Mouse (Mus musculus): ENCODE data around the gene Cyp26a1.
A peak's percentile ranks its signal among the peaks of the same experiment; 100 is the strongest.

The Cyp26a1 gene

DNA sequence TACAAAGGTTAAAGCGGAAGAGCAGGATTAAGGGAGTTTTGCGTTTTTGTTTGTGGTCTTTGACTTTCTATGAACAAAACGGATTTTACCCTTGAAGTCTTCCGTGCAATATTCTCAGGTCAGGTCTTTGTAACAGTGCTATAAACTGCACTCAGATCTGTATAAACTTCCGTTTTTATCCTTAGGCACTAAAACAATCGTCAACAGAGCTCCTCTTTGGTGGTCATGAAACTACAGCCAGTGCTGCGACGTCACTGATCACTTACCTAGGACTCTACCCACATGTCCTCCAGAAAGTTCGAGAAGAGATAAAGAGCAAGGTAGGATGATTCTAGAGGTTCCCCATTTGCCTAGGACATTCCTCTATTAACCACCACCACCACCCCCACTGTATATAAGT is 2.1 kb downstream of the Cyp26a1 start:
- no peak for DNase-seq

DNA sequence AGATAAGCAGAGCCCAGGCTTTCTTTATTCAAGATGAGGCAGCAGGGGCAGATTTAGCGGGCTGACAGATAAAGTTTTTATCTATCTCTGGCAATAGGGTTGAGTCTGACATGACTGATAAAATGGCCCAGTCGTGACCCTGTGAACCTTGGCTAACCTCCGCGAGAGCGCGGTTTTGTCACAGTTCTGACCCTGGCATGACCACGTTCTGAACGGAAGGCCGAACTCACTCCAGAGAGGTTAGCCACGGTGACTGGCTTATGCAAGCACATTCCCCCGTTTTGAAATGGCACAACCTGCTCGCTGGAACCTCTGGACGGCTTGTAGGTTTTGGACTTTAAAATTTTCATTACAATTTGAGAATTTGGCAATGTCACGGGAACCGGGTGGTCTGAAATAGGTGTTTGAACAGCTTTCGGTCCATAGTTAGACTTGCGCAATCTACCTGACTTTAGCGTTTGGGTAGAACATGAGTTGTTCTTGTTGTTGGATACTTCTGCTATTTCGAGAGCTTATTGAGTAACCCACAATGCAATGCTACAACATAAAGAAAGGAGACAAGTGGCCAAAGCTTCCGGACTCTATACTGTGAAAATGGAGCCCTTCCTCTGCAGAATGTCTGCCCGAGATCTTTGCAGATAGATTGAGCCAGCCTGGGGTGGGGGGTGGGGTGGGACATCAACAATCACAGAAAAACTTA is 4.9 kb downstream of the Cyp26a1 start:
- DNase-seq: no peak

DNA sequence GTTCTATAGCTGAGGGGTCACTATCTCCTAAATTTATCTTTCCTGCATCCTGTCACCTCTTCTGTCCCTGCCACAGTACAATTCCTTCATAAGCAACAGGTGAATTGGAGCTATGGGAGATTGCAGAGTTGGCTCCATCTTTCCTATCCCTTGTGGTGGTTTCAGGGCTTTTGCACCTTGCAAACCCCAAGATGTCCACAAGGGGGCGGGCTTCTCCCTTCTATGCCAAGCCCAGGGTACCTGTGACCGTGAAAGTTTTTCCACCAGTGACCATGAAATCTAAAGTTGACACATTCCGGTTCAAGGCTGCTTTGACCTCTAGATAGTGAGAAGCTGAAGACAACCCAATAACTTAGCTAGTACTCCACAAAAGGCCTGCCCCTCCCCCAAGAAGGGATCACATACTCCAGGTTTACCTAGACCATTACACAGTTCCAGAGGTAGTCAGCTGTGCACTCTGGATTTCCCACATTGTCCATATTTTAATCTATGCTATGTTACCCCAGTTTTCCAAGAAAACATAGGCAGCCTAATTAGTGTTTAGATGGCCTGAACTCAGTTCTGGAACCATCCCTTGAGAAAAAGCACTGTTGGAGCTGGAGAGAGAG is 6.4 kb downstream of the Cyp26a1 start:
- peak; percentile 80 to 87 for DNase-seq

DNA sequence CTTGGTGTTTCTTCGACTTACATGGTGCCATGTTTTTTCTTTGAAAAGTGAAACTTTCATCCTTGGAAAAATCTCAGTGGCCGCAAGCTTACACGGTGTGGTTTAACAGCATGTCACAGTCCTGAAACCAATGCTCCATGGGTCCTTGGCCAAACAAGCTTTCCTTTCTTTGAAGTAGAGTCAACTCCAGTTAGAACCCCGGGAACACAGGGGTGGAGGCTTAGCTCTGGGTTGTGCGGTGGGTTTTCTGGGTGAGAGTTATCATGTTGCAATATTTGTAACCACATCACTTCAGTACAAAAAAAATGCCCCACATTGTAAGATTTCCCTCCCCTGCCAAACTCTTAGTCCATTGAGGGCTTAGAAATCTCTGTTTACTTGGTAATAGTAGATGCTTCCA is 8.1 kb downstream of the Cyp26a1 start:
- DNase-seq: no peak

DNA sequence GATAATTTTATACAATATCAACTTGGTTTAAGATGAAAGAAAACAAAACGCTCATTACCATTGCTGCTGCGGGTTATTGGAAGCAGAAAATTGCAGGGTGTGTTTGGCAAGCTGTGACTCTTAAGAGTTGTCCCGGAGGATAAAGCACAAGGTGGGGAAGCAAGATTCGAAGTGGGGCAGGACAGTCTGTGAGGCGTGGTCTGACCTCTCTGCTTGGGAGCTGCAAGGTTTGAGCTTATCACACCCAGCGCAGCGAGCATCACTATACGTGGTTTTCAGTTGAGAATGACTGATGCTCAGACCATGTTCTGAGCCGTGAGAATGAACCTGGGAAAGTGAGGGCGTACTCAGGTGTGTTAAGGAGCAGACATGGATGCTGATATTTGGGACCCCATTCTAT is 17.1 kb downstream of the Cyp26a1 start:
- no peak for DNase-seq

DNA sequence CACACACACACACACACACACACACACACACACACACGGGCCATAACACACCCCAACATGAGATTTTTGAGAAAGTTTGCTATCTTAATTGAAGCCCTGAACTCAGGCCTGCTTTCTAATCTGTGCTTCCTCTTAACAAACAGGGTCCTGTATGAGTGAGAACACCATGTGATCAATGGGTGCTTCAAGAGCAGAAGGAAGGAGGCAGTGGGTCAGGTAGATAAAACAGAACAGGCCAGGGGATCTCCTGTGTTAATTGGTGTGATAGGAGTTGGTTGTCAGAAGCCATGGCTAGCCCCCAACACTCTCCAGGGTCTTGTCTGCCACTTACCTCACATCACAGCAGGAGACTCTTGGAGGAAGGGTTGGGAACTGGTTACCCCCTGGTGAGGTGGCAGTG is 18.4 kb downstream of the Cyp26a1 start:
- no peak for DNase-seq

DNA sequence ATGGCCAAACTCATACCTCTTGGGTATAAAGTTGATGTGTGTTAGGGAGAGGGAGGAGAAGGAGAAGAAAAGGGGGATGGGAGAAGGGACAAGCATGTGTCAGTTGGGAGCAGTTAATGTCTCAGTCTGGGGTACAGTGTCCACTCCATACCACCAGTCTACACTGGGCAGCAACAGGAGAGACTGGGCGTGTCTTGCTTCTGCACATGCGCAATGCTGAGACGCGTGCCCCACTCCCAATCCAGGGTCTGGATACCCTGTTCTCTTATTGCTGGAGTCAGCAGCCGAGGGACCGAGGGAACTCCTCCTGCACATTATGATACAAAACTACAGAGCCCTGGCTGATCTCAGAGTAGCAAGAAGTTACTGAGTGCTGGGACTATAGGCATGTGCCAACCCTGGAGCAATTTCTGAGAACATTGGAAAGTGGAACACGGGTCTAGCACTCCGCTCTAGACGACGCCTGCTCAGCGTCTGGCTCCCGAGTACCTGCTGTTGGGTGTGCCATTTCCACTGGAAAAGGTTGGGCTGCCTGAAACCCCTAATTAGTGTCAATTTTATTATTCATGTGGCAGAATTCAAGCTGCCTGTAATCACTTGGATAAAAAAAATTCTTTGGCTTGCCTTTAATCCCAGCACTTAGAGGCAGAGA is 19.1 kb downstream of the Cyp26a1 start:
- no peak for DNase-seq

DNA sequence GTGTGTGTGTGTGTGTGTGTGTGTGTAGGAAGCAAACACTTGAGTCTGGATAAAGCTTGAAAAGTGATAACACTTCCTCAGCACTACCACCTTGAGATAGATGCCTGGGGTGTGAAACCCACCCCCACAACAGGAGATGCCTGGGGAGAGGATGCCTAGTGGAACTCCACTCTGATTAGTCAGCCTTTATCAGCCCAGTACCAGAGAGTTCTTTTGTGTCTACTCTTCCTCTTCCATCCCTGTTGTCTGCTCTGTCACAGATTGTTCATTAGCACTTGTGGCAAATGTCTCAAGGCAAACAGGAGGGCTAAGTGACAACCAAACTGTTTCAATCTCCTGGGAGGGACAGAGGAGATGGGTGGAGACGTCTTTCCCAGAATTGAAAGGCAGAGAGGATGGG is 21.6 kb downstream of the Cyp26a1 start:
- no peak for DNase-seq

DNA sequence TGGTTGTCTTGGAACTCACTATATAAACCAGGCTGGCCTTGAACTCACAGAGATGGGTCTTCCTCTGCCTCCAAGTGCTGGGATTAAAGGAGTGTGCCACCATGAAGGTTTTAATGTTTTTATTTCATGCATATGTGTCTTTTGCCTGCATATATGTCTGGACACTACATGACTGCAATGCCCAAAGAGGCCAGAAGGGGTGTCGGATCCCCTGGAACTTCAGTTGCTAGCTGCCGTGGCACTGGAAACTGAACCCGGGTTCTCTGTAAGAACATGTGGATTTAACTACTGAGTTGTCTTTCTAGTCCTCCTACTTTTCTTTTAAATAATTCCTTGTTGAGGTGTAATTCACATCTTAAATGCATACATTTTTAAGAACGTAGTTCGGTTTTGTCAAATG is 27.0 kb downstream of the Cyp26a1 start:
- no peak for DNase-seq

DNA sequence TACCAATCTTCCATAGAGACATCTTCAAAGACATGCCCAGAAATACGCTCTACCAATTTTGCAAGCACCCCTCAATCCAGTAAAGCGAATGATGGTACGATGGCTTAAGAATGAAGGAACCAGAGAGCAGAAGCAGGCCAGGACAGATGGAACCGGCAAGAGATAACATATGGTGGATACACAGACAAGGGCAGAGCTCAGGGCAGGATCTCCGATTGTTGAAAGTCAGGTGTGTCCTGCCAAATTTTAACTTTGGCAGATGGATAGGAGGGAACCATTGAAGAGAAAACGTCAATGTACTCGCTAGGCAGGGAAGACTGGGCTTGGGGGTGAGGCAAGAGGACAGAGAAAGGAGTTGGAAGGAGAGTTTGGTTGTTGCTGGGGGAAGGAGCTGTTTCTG is 29.0 kb downstream of the Cyp26a1 start:
- peak in 1 of 2 experiments; percentile 26 for DNase-seq

DNA sequence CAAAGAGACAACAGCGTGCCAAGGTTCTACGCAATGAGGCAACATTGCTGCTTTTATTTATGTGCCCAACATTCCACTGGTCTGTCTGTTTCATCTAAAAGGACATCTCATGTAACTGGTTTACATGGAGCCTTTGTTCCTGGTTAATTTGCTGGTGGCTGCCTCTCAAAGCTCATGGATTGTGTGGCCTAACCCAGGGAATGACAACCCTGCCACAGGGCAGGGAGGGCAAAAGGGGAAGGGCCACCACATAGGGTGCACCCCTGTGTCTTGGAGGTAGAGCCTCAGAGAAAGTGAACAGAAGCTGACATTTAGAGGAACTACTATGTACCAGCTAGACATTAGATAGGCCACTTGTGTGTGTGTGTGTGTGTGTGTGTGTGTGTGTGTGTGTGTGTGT is 29.8 kb downstream of the Cyp26a1 start:
- no peak for DNase-seq

DNA sequence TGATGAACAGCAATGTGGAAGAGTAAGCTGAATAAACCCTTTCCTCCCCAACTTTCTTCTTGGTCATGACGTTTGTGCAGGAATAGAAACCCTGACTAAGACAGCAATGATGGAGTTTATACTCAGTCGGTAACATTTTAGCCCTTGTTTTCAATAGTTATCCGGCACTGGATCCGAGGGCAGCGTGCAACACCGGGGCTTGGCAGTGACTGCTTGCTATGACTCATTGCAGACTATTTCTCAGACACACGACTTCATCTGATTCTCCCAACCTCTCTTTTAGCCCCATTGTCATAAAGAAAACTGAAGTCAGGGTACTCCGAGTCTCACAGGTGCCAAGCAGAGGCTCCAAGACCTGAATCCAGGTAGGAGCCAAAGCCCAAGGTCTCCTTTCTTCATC is 37.8 kb downstream of the Cyp26a1 start:
- DNase-seq: no peak

DNA sequence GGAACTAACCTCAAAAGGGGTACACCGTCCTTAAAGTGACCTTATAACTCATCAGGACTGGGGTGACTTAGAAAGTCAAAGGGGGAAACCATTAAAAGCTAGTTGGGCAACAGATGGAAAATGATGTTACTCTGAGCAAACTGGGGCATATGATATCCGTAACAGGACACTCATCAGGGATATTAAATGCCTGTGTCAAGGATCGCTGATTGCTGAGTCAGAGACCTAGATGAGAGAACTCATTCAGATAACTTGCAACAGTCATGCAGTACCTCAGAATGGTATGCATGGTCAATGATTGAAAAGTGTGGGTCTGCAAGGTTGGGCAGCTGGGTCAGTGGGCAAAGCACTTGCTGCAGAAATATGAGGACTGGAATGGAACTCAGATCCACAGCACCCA is 41.0 kb downstream of the Cyp26a1 start:
- no peak for DNase-seq

DNA sequence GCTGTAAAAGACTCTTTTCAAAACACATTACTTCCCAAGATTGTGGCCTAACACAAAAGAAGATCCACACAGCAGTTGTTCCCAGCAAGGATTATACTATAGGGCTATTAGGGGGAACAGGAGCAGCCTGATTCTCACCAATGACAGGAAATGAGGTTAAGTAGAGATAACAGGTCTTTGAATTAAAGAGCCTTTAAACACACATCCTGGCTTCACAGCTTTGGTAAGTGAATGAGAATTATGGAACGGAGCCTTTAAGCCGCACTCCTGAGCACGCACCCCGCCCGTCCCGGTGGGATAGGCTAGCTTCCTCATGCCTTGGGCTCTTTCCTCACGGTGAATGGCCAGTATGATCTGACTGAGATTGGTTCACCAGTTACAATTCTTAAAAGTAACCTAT is 42.4 kb downstream of the Cyp26a1 start:
- DNase-seq: no peak

All from cerebellum, postnatal 14 days (tissue).